Mouse (Mus musculus): Measurements from ENCODE around the gene Acap1.

The Acap1 gene

GRCm38 (mm10) chr11:69835326-69835965, 59.9 kb downstream of the Acap1 start:
- no peak for DNase-seq

DNA sequence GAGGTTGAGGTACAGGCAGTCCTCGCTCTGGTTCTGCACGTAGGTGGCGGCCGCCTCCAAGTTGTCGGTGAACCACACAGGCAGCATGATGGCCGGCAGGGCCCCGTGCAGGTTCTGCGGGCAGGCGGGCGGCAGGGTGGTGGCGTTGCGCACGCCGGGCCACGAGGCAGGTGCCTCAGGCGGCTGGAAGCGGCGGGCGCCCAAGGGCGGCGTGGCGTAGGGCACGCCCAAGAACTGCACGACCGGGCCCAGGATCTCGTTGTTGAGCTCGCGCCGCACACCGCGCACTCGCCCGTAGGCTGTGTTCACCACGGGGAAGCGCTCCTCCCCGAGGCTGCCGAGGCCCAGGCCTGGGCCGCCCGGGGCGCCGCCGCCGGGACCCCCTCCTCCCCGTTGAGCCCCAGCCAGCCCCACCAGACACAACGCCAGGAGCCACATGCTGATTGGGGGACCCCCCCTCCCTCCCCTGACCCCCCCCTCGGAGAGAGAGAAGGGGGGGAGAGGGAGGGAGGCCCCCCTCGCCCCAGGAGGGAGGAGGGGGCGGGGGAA, 61.3 kb downstream of the Acap1 start:
- DNase-seq = no peak

DNA sequence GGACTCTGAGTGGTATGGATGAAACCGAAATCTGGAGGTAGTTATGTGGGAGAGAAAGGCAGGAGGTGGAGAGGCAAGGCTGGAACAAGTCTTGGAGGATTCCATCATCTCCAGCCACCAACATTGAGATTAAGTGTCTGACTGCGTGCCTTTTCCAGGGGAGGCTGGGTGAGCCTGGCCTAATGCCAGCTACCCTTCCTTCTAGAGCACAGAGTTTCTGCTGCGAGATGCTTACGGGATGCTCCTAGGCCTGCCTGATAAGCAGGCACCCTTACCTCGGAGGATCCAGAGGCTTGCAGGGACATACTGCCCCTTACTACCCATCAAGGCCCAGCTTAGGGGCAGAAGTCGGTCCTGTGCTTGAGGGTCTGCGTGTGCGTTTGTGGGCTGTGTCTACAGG, 61.8 kb downstream of the Acap1 start:
- DNase-seq = no peak

All from lung, postnatal 10 days (tissue).